Mouse (Mus musculus) heart, postnatal 4 days (tissue): ENCODE measurements around the gene Ttc39d. TPM values are rescaled to one million over a fixed set of nuclear protein-coding genes. Genes with fewer than 3 reads are reported as not detected.

Experiments
- total RNA-seq, 2 experiments: library from RNA; stranded (reverse); gene quantifications; 2 replicates each; pipeline ENCODE4 v1.2.3; 2021

The Ttc39d gene
- total RNA-seq, 2 experiments from 2014 or later = not detected

Other genes with a start within 250 kb of the Ttc39d start
- 10 to 100 TPM; 51.1 to 57.8 TPM for gene Hnrnpll, start 145.1 kb upstream of the Ttc39d start, total RNA-seq
- 1 to 10 TPM; 6.9 to 9.1 TPM for gene Galm, start 80.0 kb upstream of the Ttc39d start, total RNA-seq
- gene Srsf7, start 153 bp upstream of the Ttc39d start, total RNA-seq = 100 to 1,000 TPM; 104 to 109 TPM
- gene Gemin6, start 17.0 kb downstream of the Ttc39d start, total RNA-seq = 1 to 10 TPM; 6.1 to 7.8 TPM
- gene Morn2, start 82.7 kb downstream of the Ttc39d start, total RNA-seq = 10 to 100 TPM; 13.3 to 15.6 TPM
- gene Dhx57, start 83.0 kb downstream of the Ttc39d start, total RNA-seq = 1 to 10 TPM; 9.2 to 9.3 TPM
- gene Arhgef33, start 99.9 kb downstream of the Ttc39d start, total RNA-seq = 1 to 10 TPM; 1.1 to 1.5 TPM
- gene Gm10190, start 166.1 kb downstream of the Ttc39d start, total RNA-seq = 1 to 10 TPM; 1.4 to 1.8 TPM